Mouse (Mus musculus): ENCODE data around the gene 1500011B03Rik.
"Not testable (repeated sequence)": the region's sequence is repeated elsewhere in the genome, so short reads cannot be mapped to it uniquely, and the experiment has no call there.

1500011B03Rik gene

DNA sequence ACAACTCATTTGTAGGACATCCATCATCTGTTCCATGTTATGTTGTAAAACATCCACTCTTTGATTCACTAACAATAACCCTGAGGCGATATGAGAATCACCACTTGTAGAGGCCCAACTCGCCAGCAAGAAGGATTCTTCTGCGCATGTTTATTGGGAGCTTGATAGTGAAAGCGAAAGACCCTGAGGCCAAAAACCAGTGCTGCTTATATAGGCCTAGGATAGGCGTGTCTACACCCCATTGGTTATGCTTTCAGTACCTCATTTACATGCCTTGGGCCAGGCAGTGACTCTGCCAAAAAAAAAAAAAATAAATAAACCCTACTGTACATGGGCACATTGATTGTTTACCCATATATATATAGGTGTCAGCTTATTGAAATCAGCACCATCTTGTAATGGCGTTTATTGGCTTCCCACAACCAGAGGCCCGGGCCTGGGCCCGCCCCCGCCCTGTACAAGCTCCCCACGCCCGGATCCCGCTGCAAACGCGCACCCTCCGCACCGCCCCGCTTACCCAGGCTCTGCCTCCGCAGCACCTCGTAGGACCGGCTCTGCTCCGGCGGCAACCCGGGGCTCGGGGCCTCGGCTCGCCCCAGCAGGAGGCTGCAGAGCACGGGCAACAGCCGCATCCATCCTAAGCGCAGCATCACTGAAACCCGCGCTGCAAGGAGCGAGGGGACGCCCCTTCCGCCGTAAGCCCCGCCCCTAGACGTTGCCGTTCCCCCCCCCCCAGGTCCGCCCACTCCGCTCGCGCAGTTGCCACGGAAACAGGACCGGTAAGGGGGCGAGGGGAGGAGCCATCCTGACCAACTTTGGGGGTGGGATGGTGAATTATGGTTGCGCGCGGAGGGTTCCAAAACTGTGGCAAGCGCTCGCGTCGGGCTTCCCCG lies at the start of gene 1500011B03Rik:
Gene 1500011B03Rik (minus strand): TSS at position 673 of the 893 bp plus-strand sequence.
- in situ Hi-C loops (cut with MboI, MseI), result no loop called here

DNA sequence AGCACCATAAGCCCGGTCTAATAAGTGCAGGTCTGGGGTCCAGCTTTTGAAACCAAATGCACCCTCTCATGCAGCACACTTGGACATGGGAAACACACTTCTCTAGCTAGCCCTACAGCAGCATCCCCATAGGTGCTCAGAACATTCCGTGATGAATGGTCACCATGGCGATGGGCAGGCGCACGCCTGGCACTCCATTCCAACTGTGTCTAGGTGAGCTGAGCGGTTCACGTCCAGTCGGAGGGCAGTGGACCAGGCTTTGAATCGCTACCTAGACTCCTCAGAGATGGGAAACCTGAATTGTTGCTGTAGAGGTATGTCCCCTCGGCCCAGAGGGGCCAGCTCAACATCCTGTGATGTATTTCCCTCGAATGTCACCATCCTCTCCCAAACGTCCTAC lies 42.0 kb upstream of the 1500011B03Rik start:
- in situ Hi-C loops (cut with MboI, MseI), result no loop called here

GRCm38 (mm10) chr5:114864813-114865212 lies 41.5 kb upstream of the 1500011B03Rik start:
- in situ Hi-C loops (cut with MboI, MseI), result no loop called here

DNA sequence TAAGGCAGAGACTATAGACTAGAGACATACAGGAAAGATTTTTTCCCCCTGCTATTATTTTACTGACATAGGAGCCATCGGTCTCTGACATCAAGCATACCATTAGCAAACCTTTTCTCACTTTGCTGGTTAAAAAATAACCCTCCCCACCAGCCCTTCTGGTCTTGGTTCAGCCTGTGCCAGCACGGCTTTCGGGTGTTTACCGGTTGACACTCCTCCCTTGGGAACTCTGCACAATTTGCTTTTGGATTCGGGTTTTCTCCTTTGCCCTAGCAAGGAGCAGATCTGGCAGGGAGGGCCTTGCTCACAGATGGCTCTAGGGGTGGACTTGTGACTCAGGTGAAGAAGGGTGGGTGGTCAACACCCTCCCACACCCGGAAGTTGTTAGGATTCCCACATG lies 38.5 kb upstream of the 1500011B03Rik start:
- in situ Hi-C loops (cut with MboI, MseI), result no loop called here

GRCm38 (mm10) chr5:114859253-114859652 lies 36.0 kb upstream of the 1500011B03Rik start:
- in situ Hi-C loops (cut with MboI, MseI), result loop anchor here (5.0 to 10.0 kb wide), 2 partner anchors 53 to 1514 kb away; no protein-coding TSS in a partner anchor

- in situ Hi-C loops (cut with MboI, MseI), result loop anchor here (5.0 to 10.0 kb wide), 2 partner anchors 54 to 1514 kb away; no protein-coding TSS in a partner anchor
Measured at GRCm38 (mm10) chr5:114858582-114858981, 35.3 kb upstream of the 1500011B03Rik start, which contains the start of gene Gm9936. Gm9936 (minus strand) TSS chr5:114858682.

DNA sequence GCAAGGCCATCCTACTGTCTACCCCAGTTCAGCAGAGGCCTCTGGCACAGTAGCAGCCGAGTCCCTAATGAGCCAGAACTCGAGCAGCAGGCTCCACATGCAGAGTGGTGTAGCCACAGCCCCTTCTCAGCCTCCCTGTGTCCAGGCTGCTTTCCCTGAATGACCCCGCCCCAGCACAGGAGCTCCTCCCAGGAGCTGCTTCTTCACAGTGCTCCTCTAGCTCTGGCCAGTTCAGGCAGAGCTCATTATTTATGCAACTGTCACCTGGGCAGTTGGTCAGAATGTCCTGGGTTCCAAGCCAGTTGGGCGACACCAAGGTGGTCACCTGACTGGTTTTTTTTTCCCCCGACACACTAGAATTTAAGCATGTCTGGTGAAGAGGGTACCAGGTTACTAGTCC lies 30.1 kb upstream of the 1500011B03Rik start, which contains the start of gene 4930519G04Rik:
Gene 4930519G04Rik (plus strand): TSS at position 301 of the 400 bp plus-strand sequence.
- in situ Hi-C loops (cut with MboI, MseI), result loop anchor here (10.0 kb wide), 1 partner anchor 1509 kb away; no protein-coding TSS in a partner anchor

DNA sequence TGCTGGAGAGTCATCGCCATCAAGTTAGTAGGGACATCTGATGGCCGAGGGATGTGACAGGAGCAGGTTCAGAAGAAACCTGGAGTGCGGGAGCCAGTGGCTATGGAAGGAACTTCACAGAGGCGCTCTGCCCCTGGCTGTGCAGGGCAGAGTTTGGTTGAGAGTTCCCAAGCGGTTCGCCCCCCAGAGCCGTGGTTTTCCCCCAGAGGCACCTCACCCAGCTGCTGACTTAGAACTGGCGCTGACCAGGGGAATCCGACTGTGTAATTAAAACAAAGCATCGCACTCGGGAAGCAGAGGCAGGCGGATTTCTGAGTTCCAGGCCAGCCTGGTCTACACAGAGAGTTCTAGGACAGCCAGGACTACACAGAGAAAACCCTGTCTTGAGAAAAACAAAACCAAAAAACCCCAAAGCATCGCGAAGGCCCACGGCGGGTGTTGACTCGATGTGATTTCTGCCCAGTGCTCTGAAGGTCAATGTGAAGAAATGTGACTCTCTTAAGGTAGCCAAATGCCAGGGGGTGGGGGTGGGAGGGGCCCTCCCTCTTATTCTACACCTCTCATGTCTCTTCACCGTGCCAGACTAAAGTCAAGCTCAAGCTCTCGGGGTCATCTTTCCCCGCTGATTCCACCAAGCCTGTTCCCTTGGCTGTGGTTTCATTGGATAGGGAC lies 28.4 kb upstream of the 1500011B03Rik start:
- in situ Hi-C loops (cut with MboI, MseI), result loop anchor here (10.0 kb wide), 1 partner anchor 1507 kb away; no protein-coding TSS in a partner anchor

DNA sequence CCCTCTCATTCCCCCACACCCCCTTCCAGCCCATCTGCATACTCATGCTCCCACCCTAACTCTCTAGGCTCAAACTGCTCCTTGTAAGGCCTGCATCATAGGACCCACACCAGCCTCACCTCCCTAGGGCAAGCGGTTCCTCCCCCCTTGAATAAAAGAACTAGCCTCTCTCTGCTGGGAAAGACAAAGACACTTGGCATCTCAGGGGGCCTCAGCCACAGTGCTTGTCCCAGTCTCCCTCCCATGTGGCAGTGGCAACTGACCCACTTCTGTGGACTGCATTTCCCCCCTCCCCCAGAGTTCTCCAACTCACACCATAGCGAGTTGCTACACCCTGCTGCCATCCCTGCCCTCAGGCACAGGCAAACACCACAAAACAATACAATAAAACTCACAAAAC lies 21.1 kb upstream of the 1500011B03Rik start:
- in situ Hi-C loops (cut with MboI, MseI), result not testable (repeated sequence)

- in situ Hi-C loops (cut with MboI, MseI), result no loop called here
Measured at GRCm38 (mm10) chr5:114842674-114843073, 19.4 kb upstream of the 1500011B03Rik start.

DNA sequence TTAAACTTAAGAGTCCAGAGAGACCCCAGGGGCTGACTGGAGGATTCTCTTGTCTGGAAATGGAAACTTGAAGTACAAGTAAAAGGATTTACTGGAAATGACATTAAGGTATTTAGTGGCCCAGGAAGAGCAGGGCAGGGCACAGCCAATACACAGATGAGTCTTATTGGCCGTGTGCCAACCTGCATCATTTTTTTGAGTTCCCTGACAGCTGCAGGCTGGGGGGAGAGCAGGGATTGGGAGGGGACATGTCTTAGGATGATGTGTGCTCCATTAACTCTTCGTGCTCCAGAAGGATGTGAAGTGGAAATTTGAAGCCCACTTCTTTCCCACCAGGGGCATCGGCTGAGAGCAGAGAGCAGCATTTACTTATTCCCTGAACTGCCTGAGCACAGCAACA lies 18.9 kb upstream of the 1500011B03Rik start:
- in situ Hi-C loops (cut with MboI, MseI), result not testable (repeated sequence)

- in situ Hi-C loops (cut with MboI, MseI), result not testable (repeated sequence)
Measured at GRCm38 (mm10) chr5:114840481-114840880, 17.2 kb upstream of the 1500011B03Rik start.

DNA sequence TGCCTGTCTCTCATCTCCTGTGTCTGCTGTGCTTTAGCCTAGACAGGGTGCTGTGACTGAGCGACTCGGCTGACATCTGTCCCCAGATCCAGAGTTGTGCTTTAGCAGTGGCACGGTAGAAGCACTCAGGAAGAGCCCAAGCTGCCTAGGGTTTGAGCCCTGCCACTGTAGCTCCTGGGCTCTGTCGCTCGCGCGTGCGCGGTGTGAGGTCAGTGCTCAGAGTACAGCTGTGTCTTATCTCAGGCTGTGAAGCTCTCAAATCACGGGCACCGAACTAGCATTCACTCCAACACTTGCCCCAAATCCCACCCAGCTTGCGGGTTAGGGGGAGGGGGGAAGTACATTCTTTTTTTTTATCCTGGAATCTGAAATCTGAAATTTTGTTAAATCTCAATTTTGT lies 13.6 kb upstream of the 1500011B03Rik start:
- in situ Hi-C loops (cut with MboI, MseI), result no loop called here

GRCm38 (mm10) chr5:114829740-114830139 lies 6.5 kb upstream of the 1500011B03Rik start:
- in situ Hi-C loops (cut with MboI, MseI), result no loop called here

DNA sequence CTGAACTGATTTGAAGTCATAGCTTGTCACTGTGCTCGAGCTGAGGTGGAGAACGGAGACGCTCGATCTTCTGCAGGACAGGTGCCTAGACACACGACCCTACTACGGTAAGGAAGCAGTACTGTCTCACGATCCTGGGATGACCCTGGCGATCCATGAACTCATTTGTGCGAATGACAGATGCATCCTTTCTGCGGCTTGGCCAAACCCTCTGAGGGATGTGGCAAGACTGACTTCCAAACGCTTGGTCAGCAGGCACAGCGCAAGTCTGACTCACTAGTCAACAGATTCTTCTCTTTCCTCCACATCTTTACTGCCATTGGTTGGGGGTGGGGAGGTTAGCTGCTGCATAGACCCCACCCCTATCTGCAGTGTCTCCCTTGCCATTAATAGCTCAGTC lies 4.2 kb upstream of the 1500011B03Rik start:
- in situ Hi-C loops (cut with MboI, MseI), result no loop called here

DNA sequence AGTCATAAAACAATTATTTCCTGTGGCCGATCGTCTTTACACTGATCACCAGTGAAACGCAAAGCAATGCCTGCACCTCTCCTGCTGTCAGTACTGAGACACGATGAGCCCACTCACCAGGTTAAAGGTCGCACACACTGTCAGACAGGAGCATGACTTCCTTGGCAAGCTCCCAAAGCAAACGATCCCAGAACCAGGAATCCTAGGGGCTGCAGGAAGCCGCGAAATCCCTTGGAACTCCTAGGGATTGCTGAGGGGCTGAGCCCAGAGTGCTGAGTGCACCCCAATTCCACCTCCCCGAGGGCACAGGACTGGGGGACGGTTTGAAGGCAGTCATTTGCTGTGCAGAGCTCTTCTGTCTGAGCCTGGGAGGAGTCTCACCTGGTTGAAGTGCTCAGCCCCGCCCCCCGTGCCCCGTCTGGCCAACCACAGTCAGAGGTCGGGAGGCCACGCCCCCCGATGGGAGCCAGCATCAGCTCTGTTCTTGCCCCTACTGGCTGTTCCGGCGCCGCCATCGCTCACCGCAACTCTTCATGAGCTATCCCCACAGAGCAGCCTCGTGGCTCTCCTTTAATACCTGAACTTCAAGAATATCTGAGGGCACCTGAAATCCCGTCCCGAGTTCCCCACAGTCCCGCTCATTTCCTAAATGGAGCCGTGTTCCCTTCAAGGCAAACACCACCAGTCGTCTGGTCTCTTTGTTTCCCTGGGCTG lies 2.9 kb upstream of the 1500011B03Rik start:
- in situ Hi-C loops (cut with MboI, MseI), result no loop called here

DNA sequence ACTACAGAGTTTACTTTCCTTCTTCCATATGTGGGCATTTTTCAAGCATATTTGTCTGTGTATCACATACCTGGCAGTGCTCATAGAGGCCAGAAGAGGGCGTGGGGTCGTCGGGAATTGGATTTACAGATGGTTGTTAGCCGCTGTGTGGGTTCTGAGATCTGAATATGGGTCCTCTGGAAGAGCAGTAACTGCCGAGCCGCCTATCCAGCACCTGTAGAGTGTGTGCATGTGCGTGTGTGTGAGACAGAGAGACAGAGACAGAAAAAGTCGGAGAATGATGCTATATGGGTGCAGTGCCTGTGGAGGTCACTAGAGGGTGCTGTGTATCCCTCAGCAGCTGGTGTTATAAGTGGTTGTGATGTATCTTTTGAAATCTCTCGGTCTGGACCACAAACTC lies 929 bp upstream of the 1500011B03Rik start:
- in situ Hi-C loops (cut with MboI, MseI), result no loop called here

DNA sequence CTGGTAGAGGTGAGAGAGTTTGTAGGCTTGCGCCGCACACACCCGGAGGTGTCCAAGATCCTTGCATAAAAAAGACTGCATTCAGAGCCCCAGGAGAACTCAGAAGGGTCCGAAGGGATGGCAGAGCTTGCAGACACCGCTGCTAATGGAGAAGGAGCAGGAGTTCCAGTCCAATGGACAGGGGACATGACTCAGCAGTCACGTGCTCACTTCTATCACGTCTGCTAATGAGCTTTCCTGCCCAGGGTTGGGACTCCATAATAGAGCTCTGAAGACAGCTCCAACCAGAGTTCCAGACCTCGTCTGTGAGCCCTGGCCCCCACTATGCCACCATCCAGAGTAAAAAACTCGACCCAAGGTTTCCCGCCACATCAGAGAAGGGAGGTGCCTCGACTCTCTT lies 5.1 kb downstream of the 1500011B03Rik start:
- in situ Hi-C loops (cut with MboI, MseI), result no loop called here

DNA sequence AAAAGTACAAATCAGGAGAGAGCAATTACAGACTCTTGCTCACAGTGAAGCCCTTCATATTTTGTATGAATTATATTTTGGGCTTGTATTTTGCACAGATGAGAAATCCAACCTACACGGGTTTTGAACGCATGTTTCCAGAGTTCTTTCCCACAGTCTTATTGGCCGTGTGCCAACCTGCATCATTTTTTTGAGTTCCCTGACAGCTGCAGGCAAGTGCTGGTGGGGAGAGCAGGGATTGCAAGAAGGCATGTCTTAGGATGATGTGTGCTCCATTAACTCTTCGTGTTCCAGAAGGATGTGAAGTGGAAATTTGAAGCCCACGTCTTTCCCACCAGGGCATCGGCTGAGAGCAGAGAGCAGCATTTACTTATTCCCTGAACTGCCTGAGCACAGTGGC lies 6.7 kb downstream of the 1500011B03Rik start:
- in situ Hi-C loops (cut with MboI, MseI), result no loop called here

- in situ Hi-C loops (cut with MboI, MseI), result loop anchor here (5.0 kb wide), 1 partner anchor 936 kb away; no protein-coding TSS in a partner anchor
Measured at GRCm38 (mm10) chr5:114813525-114814181, 9.6 kb downstream of the 1500011B03Rik start.

DNA sequence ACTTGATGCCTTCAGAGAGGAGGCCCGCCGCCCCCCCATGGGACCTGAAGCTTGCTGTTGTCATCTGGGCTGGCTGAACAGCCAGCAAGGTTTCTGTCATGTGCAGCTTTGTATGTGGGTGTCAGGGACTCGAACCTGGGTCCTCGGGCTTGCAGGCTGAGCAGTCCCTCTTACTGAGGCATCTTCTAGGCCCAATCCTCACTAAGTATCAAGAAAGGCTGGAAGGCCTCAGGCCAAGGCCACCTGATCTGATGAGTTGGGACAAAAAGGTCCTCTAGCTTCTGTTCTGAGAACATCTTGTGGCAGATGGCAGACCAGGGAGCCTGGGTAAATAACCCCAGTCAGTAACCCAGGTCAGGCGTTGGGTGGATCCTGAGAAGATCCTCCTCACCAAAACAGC lies 13.4 kb downstream of the 1500011B03Rik start:
- in situ Hi-C loops (cut with MboI, MseI), result loop anchor here (5.0 kb wide), 1 partner anchor 933 kb away; no protein-coding TSS in a partner anchor

Data from regulatory T cell (primary cell).